Mouse (Mus musculus): ENCODE measurements around the gene Rxrb.
"Not testable (repeated sequence)": the region's sequence is repeated elsewhere in the genome, so short reads cannot be mapped to it uniquely, and the experiment has no call there.

Rxrb gene

GRCm38 (mm10) chr17:34031465-34032173 lies at the start of gene Rxrb, which contains the start of gene Slc39a7:
Gene Rxrb, plus strand, starts transcription at chr17:34031812.
Gene Slc39a7, minus strand, starts transcription at chr17:34031682.
- peak; percentile 96 for DNase-seq (ENCODE audit: low read depth, low spot score)

- DNase-seq (ENCODE audit: low read depth, low spot score): not testable (repeated sequence)
These were observed 49.5 kb upstream of the Rxrb start for GRCm38 (mm10) chr17:33982136-33982535.

- DNase-seq (ENCODE audit: low read depth, low spot score): peak; percentile 28
These were observed 39.6 kb upstream of the Rxrb start for GRCm38 (mm10) chr17:33991788-33992664.

- no peak for DNase-seq (ENCODE audit: low read depth, low spot score)
These were observed 36.7 kb upstream of the Rxrb start for GRCm38 (mm10) chr17:33994959-33995358.

- DNase-seq (ENCODE audit: low read depth, low spot score): no peak
These were observed 36.0 kb upstream of the Rxrb start for GRCm38 (mm10) chr17:33995651-33996050.

- DNase-seq (ENCODE audit: low read depth, low spot score): not testable (repeated sequence)
These were observed 34.6 kb upstream of the Rxrb start for GRCm38 (mm10) chr17:33997025-33997424.

GRCm38 (mm10) chr17:33998697-33999096 lies 32.9 kb upstream of the Rxrb start:
- not testable (repeated sequence) for DNase-seq (ENCODE audit: low read depth, low spot score)

- no peak for DNase-seq (ENCODE audit: low read depth, low spot score)
These were observed 32.1 kb upstream of the Rxrb start for GRCm38 (mm10) chr17:33999341-34000149.

GRCm38 (mm10) chr17:34000150-34000537 lies 31.5 kb upstream of the Rxrb start, which contains the start of gene H2-K1:
Gene H2-K1, minus strand, starts transcription at chr17:34000347.
- DNase-seq (ENCODE audit: low read depth, low spot score): no peak

- DNase-seq (ENCODE audit: low read depth, low spot score): not testable (repeated sequence)
These were observed 30.8 kb upstream of the Rxrb start for GRCm38 (mm10) chr17:34000796-34001195.

- DNase-seq (ENCODE audit: low read depth, low spot score): no peak
These were observed 28.2 kb upstream of the Rxrb start for GRCm38 (mm10) chr17:34003426-34003825.

GRCm38 (mm10) chr17:34006570-34006969 lies 25.0 kb upstream of the Rxrb start:
- DNase-seq (ENCODE audit: low read depth, low spot score): no peak

GRCm38 (mm10) chr17:34010156-34010555 lies 21.5 kb upstream of the Rxrb start:
- DNase-seq (ENCODE audit: low read depth, low spot score): no peak

GRCm38 (mm10) chr17:34013436-34013835 lies 18.2 kb upstream of the Rxrb start:
- DNase-seq (ENCODE audit: low read depth, low spot score): no peak

GRCm38 (mm10) chr17:34021539-34022413 lies 9.8 kb upstream of the Rxrb start:
- DNase-seq (ENCODE audit: low read depth, low spot score): no peak

GRCm38 (mm10) chr17:34022414-34022783 lies 9.2 kb upstream of the Rxrb start:
- no peak for DNase-seq (ENCODE audit: low read depth, low spot score)

GRCm38 (mm10) chr17:34022987-34023386 lies 8.6 kb upstream of the Rxrb start:
- no peak for DNase-seq (ENCODE audit: low read depth, low spot score)

GRCm38 (mm10) chr17:34023678-34024077 lies 7.9 kb upstream of the Rxrb start:
- no peak for DNase-seq (ENCODE audit: low read depth, low spot score)

- DNase-seq (ENCODE audit: low read depth, low spot score): peak; percentile 81
These were observed 7.2 kb upstream of the Rxrb start, which contains the start of gene Ring1 for GRCm38 (mm10) chr17:34024317-34024821. Gene Ring1, minus strand, starts transcription at chr17:34024680.
